Mouse (Mus musculus) spleen, postnatal 36 days (tissue): Measurements from ENCODE around the gene Tnfsf13.
A peak's percentile ranks its signal among the peaks of the same experiment; 100 is the strongest.
"Not testable (repeated sequence)": the region's sequence is repeated elsewhere in the genome, so short reads cannot be mapped to it uniquely, and the experiment has no call there.

Experiments used
- DNase-seq, 2 experiments: peaks; one replicate each; pipeline ENCODE4 v3.0.0; 2022; ENCODE audit warnings: low spot score in 2 of 2, mixed read lengths in 1 of 2

The Tnfsf13 gene

GRCm38 (mm10) chr11:69703814-69704612 is 18.4 kb upstream of the Tnfsf13 start:
- no peak for DNase-seq

DNA sequence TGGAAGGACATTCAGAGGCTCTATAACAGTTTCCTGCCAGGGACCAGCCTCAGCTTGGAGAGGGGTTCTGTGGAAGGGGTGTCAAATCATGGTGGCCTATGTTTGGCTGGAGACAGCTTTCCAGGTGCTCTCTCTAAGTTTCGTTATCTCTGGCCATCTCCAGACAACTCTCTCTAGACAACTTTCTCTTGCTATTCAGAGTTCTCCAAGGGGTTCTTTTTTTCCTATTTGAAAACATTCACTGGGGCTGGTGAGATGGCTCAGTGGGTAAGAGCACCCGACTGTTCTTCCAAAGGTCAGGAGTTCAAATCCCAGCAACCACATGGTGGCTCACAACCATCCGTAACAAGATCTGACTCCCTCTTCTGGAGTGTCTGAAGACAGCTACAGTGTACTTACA is 17.8 kb upstream of the Tnfsf13 start:
- DNase-seq: not testable (repeated sequence)

DNA sequence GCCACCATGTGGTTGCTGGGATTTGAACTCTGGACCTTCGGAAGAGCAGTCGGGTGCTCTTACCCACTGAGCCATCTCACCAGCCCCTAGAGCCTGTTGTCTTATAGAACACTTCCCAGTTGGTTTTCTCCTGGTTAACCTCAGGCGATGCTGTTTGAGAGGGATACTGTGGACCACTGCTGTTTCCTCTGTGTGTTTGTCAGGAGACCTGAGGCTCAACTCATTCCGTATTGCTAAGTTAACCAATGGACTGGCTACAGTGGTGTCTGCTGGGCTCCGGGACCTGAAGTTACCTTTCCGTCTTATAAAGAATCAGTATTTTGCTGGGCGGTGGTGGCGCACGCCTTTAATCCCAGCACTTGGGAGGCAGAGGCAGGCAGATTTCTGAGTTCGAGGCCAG is 17.3 kb upstream of the Tnfsf13 start:
- DNase-seq: not testable (repeated sequence)

DNA sequence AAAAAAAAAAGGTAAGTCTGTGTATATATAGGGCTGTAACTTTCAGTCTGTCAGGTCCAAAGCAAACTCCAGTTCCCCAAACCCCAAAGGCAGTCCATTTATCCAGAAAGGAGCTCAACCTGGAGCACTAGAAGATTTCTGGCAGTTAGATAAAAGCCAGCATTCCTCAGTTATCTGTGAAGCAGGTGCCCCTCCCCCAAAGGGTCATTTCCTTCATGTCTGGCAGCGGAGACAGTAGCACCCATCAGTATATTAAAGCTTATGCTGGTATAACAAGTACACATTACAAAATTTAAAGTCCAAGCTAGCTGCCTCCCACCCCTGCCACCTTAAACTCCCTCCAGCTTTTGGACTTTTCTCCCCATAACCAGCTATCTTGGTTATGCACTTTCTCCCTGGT is 14.0 kb upstream of the Tnfsf13 start:
- DNase-seq: no peak

DNA sequence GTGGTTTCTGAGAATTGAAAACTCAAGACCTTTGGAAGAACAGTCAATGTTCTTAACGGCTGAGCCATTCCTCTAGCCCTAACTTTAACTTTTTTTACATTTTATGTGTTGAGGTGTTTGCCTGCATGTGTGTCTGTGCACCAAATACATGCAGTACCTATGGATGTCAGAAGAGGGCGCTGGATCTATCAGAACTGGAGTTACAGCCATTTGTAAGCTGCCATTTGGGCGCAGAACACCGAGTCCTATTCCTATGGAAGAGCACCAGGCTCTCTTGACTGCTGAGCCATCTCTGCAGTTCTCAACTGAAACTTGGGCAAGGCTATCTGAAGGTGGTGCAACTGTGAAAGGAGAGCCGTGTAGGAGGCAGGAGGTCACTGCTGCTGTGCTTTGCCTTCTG is 13.0 kb upstream of the Tnfsf13 start:
- no peak for DNase-seq

DNA sequence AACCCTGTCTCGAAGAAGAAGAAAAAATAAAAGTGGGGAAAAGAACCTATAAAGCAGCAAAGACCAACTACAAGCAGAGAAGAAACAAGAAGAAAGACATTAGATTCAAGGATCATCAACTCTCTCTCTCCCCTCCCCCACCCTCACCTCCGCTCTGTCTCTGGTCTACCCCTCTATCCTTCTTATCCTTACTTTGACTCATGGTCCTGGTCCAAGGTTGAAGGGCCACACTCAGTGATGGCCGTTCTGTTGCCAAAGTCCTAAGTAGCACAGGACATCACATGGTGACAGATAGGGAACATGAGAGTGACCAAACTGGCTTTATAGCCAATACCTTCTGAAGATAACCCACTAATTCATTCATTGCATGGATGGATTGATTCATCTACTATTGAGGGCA is 11.8 kb upstream of the Tnfsf13 start:
- no peak for DNase-seq

DNA sequence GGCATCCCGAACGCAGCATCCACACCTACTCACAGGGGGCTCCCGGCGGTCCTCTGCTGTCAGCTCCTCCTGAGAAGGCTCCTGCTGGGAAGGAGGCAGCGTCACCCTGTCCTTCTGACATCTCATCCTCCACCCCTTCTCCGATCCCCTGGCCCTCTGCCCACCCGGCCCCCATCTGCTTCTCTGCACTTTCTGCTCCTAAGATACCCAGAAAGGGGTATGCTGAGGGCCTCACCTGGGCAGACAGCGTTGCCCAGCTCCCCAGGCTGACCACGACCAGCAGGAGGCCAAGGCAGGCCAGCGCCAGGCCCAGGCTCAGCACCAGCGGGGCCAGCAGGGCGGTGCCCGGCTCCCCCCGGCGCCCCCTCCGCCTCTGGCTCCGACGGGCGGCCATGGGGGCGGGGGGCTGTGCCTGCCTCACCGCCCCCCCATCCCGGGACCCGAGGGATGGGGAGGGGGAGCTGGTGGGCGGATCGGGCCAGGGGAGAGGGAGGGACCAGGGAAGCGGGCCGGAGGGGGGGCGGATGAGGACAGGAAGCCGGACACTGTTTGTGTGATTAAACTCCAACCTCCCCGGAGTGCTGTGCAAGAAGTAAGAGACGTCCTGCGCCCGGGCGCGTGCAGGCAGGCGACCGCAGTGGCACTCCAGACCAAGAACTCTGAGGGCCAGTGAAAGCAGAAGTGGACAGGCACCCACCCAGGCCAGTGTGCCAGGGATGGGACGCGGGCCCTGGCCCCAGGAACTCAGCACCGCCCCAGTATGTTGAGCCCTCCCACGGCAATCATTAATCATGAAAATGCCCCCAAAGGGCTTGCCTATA is 10.0 kb upstream of the Tnfsf13 start, which contains the start of the genes Tnfsf12 and Tnfsfm13:
Gene Tnfsf12, minus strand, starts transcription at position 489 of the 821 bp plus-strand sequence.
Gene Tnfsfm13, minus strand, starts transcription at position 738 of the 821 bp plus-strand sequence.
- peak; percentile 28 to 37 for DNase-seq

GRCm38 (mm10) chr11:69695046-69695360 is 9.4 kb upstream of the Tnfsf13 start:
- DNase-seq: no peak

DNA sequence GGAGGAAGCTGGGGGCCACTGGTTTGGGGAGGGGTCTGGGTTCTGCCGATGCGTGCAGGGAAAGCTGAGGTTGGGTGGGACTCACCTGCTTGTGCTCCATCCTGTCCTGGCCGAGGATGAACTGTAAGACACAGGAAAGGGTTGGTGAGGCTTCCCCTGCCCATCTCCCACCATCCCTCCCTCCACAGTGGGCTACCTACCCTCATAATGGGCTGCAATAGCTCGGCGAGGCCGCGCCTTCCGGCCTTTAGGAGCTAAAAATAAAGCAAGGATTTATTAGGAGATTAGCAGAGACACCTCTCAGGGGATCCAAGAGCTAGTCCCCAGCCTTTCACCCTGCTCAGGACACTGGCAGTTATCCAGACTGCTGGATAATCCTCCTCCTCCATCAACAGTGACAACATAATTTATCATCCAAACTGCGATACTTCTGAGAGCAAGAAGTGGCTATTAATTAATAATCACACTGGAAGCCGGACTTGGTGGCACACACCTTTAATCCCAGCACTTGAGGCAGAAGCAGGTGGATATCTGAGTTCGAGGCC is 7.9 kb upstream of the Tnfsf13 start:
- DNase-seq: no peak

GRCm38 (mm10) chr11:69692863-69693262 is 7.3 kb upstream of the Tnfsf13 start:
- no peak for DNase-seq

- no peak for DNase-seq
These were observed 6.7 kb upstream of the Tnfsf13 start for GRCm38 (mm10) chr11:69692196-69692811.

GRCm38 (mm10) chr11:69689891-69690290 is 4.3 kb upstream of the Tnfsf13 start:
- no peak for DNase-seq

DNA sequence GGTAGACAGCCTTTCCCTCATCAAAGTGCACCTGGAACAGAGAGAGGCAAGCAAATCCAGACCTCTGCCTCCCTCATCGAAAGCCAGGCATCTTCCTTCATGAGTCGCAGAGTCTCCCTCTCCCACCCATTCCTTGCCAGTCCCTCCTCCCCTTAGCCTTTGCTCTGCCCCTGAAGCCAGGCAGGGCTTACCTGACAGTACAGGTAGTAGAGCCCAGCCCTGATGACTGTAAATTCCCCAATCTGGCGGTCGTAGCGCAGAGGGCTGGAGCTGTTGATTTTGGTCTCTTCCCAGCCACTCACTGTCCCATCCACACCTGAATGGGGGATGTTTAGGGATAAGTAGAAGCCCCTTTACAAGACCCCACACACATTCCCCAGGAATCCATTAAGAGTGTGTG is 1.5 kb upstream of the Tnfsf13 start:
- no peak for DNase-seq

GRCm38 (mm10) chr11:69686377-69686776 is 793 bp upstream of the Tnfsf13 start:
- no peak for DNase-seq

DNA sequence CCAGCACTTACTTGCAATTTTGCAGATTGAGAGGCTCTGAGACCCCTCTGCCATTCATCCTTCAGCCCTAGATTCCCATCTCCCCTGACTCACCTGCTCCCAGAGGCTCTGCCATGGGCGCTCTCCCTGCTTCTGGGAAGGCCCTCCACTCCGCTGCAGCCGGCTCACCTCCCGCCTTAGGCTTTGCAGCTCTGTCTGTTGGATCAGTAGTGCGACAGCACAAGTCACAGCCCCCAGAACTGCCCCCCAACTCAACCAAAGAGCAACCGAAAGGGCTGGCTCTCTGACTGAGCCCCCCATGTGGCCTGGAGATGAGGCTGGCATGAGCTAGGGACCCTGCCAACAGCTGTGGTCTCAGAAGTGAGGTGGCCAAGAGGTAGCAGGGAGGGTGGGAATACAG is 648 bp downstream of the Tnfsf13 start:
- DNase-seq: no peak

GRCm38 (mm10) chr11:69684128-69684745 is 1.3 kb downstream of the Tnfsf13 start:
- no peak for DNase-seq

- no peak for DNase-seq
These were observed 2.0 kb downstream of the Tnfsf13 start for GRCm38 (mm10) chr11:69683576-69683975.

DNA sequence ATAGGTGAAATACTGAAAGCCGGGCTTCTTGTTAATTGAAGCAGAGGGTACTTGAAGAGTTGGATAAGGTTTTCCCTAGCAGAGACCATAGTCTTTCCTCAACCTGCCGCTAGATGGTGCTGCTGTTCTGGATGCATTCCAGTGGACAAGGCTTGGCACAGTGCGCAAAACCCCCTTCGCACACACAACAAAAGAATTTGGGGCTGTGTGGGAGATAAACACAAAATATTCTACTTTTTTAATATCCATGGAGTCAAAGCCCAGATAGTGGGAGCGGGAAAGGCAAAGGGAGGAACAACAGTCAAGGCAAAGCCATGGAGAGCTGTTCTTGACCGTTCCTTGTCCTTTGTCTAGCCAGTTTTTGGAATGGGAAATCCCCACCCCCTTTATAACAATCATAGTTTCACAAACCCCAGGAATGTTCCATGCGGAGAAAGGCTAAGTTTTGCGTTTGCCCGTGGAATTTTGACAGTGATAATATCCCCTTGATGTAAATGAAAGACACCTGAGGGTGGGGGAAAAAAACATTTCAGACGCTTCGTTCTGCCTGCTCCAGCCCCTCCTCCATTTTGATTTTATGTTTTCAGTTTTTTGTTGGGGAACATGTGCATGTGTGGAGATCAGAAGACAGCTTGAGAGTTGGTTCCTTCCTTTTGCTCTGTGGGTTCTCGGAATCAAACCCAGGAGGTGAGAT is 2.6 kb downstream of the Tnfsf13 start:
- DNase-seq: peak; percentile 74 to 84

DNA sequence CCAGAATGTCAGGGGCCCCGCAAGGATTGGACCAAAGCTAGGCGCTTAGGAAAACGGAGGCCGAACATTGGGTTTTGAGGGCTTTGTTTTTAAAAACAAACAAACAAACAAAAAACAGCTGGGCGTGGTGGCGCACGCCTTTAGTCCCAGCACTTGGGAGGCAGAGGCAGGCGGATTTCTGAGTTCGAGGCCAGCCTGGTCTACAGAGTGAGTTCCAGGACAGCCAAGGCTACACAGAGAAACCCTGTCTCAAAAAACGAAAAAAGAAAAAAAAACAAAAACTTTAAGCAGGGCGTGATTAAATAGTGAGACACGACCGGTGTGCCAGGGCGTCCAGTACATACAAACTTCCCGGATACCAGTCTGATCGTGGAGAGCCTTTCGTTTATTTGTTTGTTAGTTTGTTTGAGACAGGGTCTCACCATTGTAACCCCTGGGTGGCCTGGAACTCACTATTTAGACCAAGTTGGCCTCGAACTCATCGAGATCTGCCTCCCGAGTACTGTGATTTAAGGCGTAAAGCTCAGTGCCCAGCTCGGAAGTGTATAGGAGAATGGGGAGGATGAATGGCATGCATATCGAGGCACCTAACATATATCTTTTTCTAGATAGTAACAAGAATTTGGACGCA is 3.3 kb downstream of the Tnfsf13 start:
- no peak for DNase-seq

DNA sequence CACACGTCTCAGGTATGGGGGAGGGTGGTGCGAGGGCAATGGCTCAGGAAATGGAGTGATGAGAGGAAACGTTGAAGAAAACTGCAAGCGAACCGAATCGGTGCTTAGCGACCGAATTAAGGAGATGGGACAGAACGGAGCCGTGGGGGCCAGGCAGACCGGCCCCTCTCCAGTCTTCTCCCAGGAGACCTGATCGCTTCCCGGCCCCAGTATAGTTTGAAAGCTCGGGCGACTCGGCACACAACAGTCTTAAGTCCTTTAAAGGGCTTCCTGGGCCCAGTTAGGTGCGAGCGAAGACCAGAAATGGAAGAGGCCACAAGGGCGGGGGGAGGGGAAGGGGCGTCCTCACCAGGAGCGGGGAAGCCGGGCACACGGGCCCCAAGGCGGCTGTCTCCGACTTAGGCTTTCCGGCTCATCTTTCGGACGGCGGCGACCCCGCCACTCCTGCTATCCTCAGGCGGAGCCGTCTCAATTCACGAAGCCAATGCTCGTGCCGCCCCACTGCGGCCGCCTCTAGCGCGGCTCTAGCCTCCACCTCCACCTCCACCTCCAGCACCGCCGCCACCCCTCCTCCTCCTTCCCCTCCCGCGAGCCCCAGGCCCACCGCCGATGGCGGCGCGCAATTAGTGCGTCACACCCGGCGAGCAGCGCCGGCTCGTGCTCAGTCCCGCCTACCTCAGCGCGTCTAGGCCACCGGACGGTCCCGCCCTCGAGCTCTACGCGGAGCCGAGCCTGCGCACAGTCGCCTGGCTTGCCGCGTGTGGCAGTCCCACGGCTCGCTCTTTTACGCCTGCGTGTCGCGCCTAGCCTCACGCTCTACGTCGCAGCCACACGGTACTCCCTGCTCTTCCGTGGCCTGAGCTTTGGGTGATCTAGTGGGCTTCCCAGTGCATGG is 4.0 kb downstream of the Tnfsf13 start, which contains the start of gene Senp3:
Gene Senp3, minus strand, starts transcription at position 771 of the 895 bp plus-strand sequence.
- peak; percentile 96 to 97 for DNase-seq
